Mouse (Mus musculus) erythroblast, adult 5-6 weeks (primary cell): ENCODE measurements around the gene Stard13. TPM values are rescaled to one million over a fixed set of nuclear protein-coding genes. Genes with fewer than 3 reads are reported as not detected.

Experiments used
- ATAC-seq: replicated peaks from 2 replicates; pipeline ENCODE4 v1.8.0; 2016; ENCODE audit warnings: moderate number of reproducible peaks, mild to moderate bottlenecking, moderate TSS enrichment, inconsistent platforms; ENCODE audit not compliant: poor library complexity, low FRiP score, severe bottlenecking
- total RNA-seq, 2 experiments: library from RNA; stranded (forward) in 1 of 2; stranded (reverse) in 1 of 2; fragments of 150-400 nt in 1 of 2; fragments of 200-764, 138-1000 nt in 1 of 2; gene quantifications; 2 replicates each; pipeline versions ENCODE4 v1.2.3 to v1.2.4; 2015 to 2017; ENCODE audit warnings: low replicate concordance in 2 of 2

Gene Stard13
- total RNA-seq (2015; ENCODE audit: low replicate concordance) (not detected in 2 replicates), total RNA-seq (2017; ENCODE audit: low replicate concordance) (not detected in 2 replicates)

DNA sequence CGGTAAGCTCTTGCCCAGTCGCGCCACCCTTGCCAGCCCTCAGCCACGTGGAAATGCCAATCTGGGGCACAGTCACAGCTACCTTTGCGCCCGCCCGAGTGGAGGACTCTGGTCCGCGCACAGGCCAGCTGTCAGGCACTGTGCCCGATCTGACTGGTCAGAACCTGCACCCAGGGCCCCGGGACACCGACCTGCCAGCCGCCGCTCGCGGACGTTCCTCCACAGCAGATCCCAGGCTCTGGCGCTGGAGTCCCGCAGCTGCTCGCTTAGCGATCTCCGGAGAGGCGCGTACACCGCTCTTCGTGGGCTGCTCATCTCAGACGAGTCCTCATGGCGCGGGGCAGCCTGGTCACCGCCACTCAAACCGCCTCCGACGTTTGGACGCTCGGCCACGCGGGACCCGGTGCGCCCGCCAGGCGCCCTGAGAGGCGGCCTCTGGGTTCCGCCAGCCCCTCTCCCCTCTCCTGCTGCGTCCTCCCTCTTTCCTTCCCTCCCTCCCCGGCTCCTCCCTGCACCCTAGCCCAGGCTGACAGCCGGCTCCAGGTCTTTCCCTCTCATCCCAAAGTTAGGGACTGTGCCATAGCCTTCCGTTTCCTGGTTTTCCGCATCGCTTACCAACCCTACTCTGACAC, at the start of gene Stard13:
TSS of gene Stard13 (minus strand) at position 437 of the 632 bp plus-strand sequence.
- ATAC-seq, result no peak

DNA sequence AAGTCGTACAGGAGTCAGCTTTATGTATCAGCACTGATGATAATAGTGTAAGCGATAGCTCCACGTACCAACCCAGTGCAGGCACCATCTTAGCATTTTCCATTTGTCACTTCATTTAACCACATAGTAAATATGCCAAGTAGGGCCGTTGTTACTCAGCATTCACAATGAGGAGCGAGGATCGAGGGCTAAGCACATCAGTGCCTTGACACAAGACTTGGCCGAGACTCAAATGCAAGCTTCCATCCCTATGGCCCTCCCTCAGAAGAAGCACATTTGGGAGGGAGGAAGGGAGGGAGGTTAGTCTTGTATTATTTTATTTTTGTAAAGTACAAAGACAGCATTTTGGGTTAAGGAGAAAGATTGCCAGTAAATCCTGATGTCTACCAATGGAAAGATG, 45.9 kb upstream of the Stard13 start:
- ATAC-seq, result no peak

DNA sequence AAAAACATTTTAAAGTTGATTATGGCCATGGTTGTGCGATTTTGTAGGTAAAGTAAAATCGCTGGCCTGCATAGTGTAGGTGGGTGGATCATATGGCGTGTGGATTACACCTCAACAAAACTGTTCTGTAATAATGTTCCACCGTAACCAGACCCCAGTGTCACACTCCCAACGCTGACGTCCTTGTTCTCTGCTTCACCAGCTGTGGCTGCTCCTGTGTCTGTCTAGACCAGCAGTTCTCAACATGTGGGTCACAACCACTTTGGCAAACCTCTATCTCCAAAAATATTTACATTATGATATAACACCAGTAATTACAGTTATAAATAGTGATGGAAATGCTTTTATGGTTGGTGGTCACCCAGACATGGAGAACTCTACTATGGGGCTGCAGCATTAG, 44.3 kb upstream of the Stard13 start:
- no peak for ATAC-seq

DNA sequence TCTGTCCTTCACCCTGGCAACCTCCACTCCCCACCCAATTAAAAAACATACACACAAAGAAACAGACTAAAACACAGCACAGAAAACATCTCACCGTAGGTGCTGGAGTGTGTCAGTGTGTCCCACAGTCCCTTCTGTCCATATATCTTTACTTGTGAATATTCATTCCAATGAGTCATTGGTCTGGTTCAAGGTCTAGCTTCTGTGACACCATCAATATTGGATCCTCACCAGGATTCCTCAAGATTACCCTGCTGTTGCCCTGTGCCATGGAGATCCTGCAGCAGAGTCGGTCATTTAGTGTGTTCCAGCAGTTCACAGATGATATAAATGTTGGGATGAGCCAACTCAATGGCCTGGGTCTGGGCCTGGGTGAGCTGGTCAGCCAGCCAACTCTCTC, 42.4 kb upstream of the Stard13 start:
- no peak for ATAC-seq

DNA sequence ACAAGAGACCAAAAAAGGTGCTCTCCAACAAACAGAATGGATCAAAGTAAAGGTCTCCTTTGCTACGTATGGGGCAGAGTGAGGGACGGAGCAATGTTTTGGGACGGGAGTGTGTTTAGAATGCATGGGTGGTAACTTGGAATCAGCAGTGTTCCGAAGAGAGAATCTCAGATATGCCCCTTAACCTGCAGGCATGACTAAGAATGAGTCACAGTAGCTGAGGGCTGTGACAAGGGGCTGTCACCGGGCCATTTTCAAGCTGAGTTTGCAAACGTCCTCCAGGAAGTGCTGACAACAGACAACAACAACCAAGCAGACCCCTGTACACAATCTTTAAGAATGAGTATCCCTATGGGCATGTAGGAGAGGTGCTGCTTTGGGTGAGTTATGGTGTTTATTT, 40.6 kb upstream of the Stard13 start:
- ATAC-seq, result no peak

DNA sequence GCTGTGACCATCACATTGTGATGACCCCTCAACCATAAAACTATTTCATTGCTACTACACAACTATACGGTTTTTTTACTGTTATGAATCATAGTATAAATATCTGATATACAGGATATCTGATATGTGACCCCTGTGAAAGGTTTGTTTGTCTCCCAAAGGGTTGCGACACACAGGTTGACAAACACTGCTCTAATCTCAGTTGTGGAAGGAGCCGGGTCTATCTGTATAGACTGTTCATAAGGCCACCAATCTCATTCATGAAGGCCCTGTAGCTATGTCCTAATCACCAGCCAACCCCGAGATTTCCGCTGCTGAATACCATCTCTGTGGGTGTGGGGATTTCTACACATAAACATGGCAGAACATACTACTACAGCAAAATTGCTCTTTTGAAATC, 37.2 kb upstream of the Stard13 start:
- ATAC-seq, result no peak

DNA sequence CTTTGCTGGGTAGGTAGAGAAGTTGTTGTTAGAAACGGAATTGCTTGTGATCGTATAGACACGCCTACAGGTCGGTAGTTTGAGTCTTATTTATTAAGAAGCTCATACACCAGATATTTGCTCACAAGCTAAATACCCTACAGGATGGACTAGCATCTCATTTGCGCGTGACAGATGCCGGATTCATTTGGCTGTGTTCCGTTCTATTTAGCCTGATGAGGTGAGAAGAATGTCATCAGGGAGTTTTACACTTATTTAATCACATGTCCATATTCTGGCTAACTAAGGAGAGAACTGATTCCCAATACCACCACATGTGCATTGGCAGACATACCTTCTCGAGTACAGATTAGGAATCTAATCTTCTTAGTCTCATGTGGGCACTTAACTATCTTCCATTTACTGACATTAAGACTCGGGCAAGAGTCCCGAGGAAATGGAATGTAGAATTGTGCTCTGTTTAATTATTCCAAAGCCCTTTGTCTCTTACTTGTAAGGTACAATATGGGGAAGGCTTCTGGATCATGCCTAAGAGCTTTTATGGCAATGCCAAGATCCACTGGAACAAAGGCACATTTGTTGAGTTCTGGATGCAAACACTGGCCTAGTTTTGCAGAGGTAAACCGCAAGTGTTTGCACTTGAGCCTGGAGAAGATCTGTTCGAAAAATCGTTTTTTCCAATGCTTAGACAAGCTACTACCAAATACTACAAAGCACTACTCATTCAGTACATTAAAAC, 33.4 kb upstream of the Stard13 start:
- no peak for ATAC-seq

DNA sequence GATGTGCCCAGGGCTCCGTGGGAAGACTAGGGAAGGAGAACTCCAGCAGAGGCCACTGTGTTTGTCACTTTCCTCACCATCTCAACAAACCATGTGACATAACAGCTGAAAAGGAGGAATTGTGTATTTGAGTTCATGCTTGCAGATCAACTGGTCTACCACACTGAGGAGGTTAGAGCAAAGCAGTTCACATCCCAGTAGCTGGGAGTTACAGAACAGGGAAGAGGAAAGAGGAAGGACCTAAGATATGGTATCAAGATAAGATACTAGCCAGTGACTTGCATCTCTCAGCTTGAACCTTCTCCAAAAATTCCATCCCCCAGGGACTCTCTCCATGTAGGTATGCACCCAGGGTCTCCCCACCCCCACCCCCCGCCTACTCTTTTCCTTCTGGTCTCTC, 27.9 kb upstream of the Stard13 start:
- no peak for ATAC-seq

DNA sequence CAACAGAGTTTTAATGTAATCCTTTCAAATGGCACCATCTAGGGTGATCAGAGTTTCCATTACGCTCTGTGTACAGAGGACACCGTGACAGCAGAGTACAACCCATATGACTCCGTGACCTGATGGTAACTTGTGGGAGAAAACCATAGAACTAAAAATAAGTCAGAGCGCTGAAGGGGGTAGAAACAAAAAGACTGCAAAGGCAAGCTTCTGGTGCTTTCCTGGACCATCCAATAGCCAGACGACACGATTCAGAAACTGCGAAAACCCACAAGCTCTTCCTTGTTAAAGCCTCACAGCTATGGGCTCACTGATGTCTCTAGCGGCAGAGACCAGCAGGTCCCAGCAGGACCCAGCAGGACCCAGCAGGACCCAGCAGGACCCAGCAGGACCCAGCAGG, 18.6 kb upstream of the Stard13 start:
- no peak for ATAC-seq

DNA sequence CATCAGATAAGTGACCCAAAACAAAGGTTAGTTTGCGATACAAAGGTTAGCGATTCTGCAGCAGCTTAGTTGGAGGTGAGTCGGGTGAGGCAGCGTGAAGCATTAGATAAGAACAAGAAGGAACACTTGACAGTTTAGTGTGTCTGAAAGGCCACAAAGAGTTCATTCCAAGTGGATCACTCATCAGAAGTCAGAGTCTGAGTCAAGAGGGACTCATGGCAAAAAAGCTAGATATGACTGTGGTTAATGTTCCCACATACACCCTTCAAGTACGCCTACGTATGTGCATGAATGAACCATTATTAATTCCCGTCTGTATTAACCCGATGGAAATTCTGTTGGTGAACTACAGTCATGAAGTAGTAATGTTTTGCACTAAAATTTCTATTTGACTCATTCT, 18.0 kb upstream of the Stard13 start:
- ATAC-seq, result no peak

DNA sequence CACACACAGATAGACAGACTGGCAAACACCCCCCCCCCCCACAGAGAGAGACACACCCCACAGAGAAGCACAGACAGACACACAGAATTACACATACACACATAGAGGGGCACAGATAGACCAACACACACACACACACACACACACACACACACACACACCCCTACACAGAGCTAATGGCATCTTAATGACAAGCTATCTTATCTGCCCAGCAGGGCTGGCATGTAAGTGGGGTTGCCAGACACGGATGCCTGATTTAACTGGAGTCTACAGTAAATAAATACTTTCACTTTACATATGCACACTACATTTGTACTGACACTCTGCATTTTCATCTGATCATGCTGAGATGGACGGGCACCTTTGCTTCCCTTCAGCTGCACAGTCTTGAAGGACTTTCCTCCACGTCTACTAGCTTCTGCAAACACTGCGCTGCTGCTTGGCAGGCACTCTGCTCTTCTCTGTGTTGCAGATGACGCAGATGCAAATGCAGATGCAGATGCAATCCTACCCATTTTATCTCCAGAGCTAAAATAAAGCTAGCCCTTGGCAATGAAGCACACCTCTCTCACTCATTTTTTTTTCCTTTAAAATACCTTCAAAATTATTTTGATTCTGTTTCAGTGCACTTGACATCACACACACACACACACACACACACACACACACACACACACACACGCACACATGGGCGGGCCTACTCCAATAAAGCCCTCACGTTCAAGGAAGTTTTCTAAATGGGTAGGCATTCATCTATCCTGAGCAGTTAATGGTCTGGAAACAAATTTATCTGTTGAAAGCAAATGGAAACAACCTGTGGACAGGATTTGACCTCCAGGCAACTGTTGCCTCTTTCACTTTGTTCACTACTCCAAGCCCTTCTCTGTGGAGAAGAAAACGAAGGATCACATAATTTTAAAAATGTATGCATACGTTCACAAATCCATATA, 15.3 kb upstream of the Stard13 start:
- ATAC-seq, result peak; percentile 83

DNA sequence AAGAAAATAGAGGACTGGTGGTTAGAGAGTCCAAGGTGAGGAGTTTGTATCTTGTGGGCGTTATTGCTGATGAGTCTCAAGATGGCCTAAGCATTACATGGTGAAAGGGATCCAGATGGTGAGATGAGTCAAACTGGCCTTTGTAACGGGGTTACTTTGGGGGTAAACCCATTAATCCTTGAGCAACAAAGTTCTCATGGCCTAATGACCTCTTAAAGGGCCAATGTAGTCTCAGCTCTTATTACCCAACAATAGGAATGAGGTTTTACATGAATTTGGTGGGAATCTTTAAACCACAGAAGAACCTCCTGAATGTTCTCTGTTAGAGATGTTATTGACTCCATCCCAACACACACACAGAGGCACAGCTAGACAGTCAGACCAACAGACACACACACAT, 14.4 kb upstream of the Stard13 start:
- no peak for ATAC-seq

DNA sequence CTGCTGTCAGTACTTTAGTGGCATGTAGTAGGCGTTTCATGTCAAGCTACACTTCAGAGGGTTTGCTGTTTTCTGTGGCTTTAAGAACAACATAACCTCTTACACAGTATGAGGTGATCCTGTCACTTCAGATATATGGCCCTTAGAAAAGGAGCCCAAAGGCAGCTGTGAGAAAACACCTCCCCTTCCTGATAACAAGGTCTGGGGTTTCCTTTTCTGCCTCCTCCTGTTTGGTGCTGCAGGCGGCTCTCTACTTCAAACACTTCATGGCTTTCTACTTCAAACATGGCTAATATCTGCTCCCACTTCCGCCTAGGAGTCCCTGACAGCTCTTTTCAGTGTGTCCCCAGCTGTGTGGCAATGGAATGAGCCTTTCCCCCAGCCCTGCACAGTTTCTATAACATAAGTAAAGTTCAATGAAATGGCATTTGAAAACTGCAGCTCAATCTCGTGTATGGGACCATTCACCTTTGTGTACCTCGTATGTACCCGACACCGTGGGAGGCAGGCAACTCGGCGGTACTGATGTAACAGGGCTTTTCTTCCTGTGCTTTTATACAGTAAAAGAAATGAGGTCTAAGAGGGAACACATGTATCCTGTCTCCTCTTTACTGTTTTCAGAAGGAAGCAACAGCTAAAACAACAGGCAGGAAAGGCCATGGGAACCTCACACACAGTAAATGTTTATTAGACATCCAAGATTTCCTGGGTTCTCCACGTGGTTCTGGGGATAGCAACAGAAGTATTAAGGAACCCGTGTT, 13.7 kb upstream of the Stard13 start:
- ATAC-seq, result peak; percentile 59

DNA sequence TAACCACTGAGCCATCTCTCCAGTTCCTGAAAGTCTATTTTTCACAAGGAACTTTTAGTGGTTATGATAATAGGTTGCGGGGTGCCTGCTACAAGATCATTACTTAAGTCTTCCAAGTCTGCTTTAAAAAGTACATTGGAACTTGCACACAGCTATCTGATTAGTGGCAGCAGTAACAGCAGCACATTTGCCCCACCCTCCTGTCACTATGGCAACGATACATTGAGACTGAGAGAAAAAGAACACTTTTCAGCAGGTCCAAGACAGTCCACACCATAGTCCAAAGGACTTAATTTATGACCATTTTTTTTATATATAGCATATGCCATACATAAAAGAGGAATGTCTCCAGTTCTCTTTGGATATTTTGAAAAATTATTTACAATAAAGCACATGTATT, 12.7 kb upstream of the Stard13 start:
- ATAC-seq, result peak; percentile 49

DNA sequence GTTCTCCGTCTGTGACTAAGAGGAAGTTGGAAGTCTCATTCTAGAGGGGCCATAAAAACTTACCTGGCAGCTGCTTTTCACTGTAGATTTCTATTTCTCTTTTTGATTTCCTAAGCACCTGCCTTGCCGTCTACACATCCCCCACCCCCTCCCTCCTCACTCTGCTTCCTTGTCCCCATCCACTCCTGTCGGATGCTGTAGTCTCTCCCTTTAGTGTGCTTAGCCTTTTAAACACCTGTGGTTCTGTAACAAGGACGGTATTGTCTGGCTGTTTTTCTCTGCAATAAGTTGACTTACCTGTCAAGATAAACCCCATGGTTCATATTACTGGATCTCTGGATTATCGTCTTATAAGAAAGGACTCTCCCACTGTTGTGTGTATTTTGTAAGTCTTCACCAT, 11.9 kb upstream of the Stard13 start:
- no peak for ATAC-seq

DNA sequence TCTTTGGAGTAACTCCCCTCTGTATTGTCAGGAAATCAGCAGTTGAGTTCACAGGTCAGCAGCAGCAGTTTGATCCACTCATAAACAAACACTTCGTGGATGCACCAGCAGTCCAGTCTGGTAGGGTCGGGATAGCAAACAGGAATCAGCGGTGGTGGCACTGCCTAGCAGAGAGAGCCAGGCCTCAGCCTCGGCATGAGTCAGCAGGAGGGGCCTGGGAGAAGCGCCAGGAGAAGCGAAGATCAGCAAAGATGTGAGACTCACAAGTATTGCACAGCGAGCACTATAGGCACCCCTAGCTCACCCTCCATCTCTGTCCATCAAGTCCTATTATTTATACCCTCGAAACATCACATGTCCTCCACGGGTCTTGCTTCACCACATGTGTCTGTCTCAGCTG, 5.1 kb upstream of the Stard13 start:
- ATAC-seq, result no peak

DNA sequence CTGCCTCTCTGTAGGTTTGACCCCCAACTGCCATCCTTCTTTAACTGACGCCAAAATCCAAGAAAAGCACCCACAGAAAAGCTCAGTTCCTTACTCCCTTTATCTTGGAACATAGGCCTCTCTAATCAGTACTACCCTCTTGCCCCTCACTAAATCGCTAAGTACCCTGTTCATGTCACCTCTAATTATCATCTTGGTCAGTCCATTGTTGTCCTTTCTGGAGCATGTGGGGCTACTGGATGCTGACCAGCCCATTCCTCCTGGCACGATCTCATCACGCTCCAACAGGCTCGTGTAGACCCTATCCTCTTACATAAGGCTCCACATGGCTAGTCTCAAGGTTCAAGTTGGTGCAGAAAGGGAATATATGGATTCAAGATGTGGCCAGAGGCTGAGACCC, 2.8 kb upstream of the Stard13 start:
- ATAC-seq, result no peak

DNA sequence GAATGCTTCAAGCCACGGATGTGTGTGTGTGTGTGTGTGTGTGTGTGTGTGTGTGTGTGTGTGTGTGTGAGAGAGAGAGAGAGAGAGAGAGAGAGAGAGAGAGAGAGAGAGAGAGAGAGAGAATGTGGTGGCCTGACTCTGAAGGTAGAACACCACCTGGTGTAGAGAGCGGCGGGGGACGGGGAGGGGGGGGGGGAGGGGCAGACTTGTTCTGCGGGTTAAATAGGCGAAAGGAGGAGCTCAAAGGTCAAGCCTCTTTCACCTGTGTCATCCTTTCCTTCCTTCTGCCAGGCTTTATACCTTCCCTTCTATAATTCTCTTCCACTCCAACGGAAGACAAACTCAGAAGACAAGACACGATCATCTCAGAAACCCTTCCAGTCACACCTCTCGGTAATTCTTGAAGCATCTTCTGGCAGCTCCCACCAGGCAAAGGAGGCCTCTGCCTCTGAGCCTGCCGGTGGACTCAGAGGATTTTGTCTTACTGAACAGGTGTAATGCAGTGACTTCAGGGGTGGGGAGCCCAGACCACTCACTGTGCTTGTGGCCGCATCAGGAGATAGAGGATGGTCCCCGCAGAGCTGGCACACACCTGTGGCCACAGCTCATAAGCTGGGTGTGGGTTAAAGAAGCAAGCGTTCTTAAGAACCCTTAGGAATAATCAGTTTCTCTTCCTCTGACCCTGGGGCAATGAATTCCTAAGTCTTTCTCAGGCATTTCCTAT, 898 bp downstream of the Stard13 start:
- ATAC-seq, result no peak

DNA sequence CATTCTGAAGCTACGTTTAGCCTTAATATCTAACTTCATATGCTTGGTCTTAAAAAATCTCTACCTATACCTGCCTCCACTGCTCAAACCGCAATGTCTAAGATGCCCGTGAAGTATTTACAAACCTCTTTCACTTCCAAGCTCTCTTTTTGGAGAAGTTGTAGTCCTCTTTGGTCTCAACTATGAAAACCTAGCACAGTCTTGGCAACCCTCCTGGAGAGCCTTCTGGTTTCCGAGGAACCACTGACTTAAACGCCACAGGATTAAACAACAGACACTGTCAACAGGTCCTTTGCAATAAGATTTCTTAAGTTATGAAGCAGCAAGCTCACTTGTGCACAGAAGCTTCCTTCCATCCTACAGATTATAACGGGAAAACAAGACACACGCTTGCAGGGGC, 1.8 kb downstream of the Stard13 start:
- ATAC-seq, result no peak
